Mouse (Mus musculus) 3134 (cell line): ENCODE results near the gene Adam29.

ENCODE experiments used
- DNase-seq: peaks from one replicate; pipeline ENCODE4 v3.0.0-alpha.2; 2011; ENCODE audit warnings: low spot score; ENCODE audit not compliant: insufficient read length; ENCODE audit errors: extremely low read depth

Gene Adam29

GRCm38 (mm10) chr8:55906848-55907247 lies at the start of gene Adam29:
TSS of gene Adam29 (minus strand) at chr8:55906948.
- no peak for DNase-seq

DNA sequence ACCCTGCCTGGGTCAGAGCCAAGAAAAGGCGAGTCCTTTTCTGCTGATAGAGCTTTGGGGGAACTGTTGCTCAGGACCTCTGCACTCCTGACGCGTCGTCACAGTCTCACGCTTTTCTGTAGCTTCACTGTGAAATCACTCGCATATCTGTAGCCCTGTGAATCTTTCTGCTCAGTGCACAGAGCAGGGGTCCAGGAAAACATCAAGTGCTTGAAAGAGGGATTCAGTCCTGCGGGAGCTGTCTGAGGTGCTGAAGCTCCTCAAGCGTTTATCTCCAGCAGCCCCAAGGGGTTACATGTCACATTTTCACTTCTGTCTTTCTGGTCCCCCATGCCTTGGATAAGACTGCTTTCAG lies 33.8 kb upstream of the Adam29 start:
- DNase-seq: no peak

- peak; percentile 1 for DNase-seq
Measured at GRCm38 (mm10) chr8:55939870-55940525, 33.2 kb upstream of the Adam29 start, which contains the start of gene Glra3. TSS of gene Glra3 (plus strand) at chr8:55940460.
